Mouse (Mus musculus): ENCODE results near the gene Sf3a3. TPM values are rescaled to one million over a fixed set of nuclear protein-coding genes. Genes with fewer than 3 reads are reported as not detected.
A peak's percentile ranks its signal among the peaks of the same experiment; 100 is the strongest.

Sf3a3 gene
- 10 to 100 TPM; 36.3 to 36.6 TPM for total RNA-seq (2021)

DNA sequence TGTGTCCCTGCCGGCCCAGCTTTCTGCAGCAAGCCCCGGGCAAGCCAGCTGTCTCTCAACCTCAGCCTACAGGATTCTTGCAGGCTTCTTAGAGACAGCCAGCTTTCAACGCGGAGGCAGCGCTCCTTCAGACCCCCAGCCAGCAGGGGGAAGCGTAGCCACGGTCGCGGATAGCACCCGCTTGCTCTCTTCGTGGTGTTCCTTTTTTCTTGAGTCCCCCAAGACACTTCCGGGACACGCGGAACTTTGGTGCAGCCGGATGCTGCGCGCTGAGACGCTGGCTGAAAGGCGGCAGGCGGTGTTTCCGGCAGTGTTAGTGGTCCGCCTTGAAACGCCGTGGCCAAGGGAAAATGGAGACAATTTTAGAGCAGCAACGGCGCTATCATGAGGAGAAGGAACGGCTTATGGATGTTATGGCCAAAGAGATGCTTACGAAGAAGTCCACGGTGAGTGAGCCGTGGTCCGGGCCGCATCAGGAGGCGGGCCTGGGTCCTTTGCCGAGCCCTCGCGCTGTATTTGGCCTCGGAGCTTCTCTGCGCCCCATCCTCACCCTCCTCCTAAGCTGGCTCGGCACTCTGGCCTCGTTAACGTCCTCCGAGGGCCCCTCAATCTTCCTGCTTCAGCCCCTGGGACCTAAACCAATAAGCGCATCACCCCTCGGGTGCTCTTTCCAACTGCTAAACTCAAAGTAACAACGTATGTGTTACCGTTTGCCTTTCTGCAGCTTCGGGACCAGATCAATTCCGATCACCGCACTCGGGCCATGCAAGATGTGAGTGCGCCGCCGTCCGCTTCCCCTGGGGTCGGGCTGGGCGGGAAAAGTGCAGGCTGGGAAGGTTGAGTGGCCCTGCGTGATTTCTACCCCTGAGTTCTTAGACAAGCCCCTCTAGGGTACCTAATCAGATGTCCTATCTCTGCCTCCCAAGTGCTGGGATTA, at the start of gene Sf3a3:
Sf3a3 (plus strand) TSS at position 232 of the 937 bp plus-strand sequence.
- intact Hi-C loops (cut with DNase I) = loop anchor here (10.0 kb wide), 1 partner anchor 780 kb away; no protein-coding TSS in a partner anchor
- DNase-seq (ENCODE audit: extremely low spot score in 1 of 2, low spot score in 2 of 2) = peak; percentile 95 to 96

GRCm38 (mm10) chr4:124667476-124668033, 47.0 kb upstream of the Sf3a3 start:
- DNase-seq (ENCODE audit: extremely low spot score in 1 of 2, low spot score in 2 of 2) = no peak
- intact Hi-C loops (cut with DNase I) = no loop called here

DNA sequence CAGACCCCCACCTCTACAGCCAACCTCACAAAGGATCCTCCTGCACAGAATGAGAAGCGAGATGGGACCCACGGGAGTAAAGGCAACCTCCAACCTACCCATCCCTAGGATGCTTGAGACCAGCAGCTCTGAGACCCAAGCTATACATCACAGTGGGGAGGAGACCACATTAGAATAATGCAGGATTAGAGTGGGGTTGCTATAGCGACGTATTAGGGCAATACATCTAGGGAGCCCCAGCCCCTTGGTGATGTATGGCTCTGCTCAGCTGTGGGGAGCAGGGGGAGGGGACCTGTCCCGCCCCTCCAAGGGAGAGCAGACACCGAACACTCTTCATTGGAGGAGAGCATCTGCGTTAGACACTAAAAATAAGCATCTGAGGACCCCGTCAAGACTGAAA, 46.5 kb upstream of the Sf3a3 start:
- no peak for DNase-seq (ENCODE audit: extremely low spot score in 1 of 2, low spot score in 2 of 2)
- intact Hi-C loops (cut with DNase I) = no loop called here

DNA sequence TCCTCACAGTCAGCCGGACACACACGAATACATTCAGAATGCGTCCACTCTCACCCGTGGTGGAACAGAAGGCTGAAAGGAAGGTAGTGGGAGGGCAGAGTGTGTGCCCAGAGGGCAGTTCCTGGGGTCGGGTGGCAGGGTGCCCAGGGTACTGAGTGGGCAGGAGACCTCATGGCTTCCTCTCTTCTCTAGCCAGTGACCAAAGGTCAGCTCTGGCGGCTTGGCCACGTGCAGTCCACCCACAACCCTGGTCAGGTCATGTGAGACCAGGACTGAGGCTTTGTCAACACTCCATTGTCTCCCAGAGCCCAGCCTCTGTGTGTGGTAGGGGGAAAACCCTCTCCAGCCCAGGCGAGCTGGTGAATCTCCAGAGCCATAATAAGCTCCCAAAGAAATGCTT, 44.3 kb upstream of the Sf3a3 start:
- intact Hi-C loops (cut with DNase I) = loop anchor here (5.0 kb wide), 2 partner anchors 443 to 713 kb away; no protein-coding TSS in a partner anchor

DNA sequence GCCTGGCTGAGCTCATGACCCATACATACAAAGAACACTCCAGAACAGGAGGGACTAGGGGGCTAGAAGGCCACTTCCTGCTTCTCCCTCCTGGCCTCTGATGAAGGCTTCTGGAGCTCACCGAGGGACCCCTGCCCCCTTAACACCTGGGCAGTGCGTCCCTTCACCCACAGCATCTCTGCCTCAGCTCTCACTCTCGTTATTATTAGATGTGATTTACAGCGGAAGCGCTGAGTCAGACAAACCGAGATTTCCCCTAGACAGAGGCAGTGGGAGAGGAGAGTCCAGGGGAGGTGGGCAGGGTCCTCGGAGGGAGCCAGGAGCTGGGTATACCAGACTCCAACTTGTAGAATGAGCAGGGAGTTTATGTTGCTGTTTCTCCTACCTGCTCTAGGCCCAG, 43.0 kb upstream of the Sf3a3 start:
- no peak for DNase-seq (ENCODE audit: extremely low spot score in 1 of 2, low spot score in 2 of 2)
- intact Hi-C loops (cut with DNase I) = loop anchor here (5.0 kb wide), 2 partner anchors 444 to 714 kb away; no protein-coding TSS in a partner anchor

More for the DNA sequence above, 44.3 kb upstream of the Sf3a3 start:
- no peak for DNase-seq (ENCODE audit: extremely low spot score in 1 of 2, low spot score in 2 of 2)

DNA sequence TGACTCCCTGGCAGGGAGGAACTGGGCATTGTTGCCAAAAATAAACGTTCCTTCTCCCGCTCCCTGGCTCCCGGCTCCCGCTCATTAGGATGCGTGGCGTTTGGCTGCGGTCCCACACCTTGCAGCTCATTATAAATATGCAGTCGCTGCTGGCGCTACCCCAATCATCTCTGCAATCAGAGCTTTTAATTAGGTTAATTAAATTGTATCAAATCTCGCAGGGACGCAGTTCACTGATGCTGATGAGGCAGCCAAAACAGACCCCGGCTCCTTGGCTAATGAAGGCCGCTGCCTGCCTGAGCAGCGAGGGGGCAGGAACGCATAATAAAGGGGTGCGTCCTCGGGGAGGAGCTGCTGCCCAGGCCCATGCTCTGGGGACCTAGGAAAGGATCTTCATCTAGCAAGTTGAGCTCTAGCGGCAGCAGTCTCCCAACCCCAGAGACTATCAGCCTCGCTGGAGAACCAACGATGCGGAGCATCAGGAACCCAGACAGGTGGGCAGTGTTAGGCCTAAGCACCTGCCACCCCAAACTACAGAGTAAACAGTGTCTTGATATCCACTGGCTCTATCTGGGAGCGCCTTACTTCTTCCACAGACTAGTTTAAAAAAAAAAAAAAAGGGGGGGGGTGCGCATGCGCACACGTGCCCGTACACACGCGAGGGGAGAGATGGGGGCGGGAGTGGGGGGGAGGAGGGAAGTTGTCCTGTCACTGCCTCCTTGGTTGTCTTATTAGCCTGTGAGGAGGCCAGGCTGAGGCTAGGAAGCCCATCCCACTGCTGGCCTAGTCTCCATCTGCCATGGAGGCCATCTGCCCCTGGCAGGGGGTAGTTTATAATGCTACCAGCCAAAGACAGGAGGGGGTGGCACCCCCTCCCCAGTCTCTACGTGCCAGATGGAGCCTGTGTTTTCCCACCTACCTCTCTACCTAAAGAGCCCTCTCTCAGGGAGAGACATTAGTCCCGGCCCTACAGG, 41.9 kb upstream of the Sf3a3 start:
- DNase-seq (ENCODE audit: extremely low spot score in 1 of 2, low spot score in 2 of 2) = peak; percentile 45 to 78
- intact Hi-C loops (cut with DNase I) = loop anchor here (5.0 kb wide), 2 partner anchors 445 to 715 kb away; no protein-coding TSS in a partner anchor

GRCm38 (mm10) chr4:124674334-124675032, 40.1 kb upstream of the Sf3a3 start:
- intact Hi-C loops (cut with DNase I) = loop anchor here (1.0 to 5.0 kb wide), 4 partner anchors 447 to 737 kb away; no protein-coding TSS in a partner anchor
- DNase-seq (ENCODE audit: extremely low spot score in 1 of 2, low spot score in 2 of 2) = no peak

GRCm38 (mm10) chr4:124675037-124675436, 39.5 kb upstream of the Sf3a3 start:
- DNase-seq (ENCODE audit: extremely low spot score in 1 of 2, low spot score in 2 of 2) = peak; percentile 52 to 76
- intact Hi-C loops (cut with DNase I) = loop anchor here (1.0 to 5.0 kb wide), 2 partner anchors 533 to 738 kb away; no protein-coding TSS in a partner anchor

GRCm38 (mm10) chr4:124675958-124676357, 38.6 kb upstream of the Sf3a3 start:
- intact Hi-C loops (cut with DNase I) = loop anchor here (1.0 to 5.0 kb wide), 2 partner anchors 534 to 739 kb away; no protein-coding TSS in a partner anchor
- no peak for DNase-seq (ENCODE audit: extremely low spot score in 1 of 2, low spot score in 2 of 2)

DNA sequence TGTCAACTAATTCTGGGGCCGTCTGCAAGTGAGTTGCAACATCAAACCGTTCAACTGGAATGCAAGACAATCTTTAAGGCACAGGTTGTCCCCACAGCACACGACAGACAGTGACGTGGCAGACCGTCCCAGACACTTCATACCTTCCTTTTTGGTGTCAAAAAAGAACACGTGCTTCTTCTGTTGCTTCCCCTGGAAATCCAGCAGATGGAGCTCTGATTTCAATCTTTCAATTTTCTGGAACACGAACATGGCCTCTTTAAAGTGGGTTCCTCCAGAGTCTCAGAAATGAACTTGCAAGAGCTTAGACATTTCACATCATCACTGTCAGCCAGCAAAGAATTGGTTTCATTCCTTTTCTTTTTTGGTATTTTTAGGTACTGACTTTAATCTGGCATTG, 32.3 kb upstream of the Sf3a3 start:
- intact Hi-C loops (cut with DNase I) = no loop called here
- no peak for DNase-seq (ENCODE audit: extremely low spot score in 1 of 2, low spot score in 2 of 2)

- no peak for DNase-seq (ENCODE audit: extremely low spot score in 1 of 2, low spot score in 2 of 2)
- intact Hi-C loops (cut with DNase I) = no loop called here
Observed at GRCm38 (mm10) chr4:124683474-124683873, 31.1 kb upstream of the Sf3a3 start.

- no peak for DNase-seq (ENCODE audit: extremely low spot score in 1 of 2, low spot score in 2 of 2)
- intact Hi-C loops (cut with DNase I) = no loop called here
Observed at GRCm38 (mm10) chr4:124685004-124685403, 29.6 kb upstream of the Sf3a3 start.

DNA sequence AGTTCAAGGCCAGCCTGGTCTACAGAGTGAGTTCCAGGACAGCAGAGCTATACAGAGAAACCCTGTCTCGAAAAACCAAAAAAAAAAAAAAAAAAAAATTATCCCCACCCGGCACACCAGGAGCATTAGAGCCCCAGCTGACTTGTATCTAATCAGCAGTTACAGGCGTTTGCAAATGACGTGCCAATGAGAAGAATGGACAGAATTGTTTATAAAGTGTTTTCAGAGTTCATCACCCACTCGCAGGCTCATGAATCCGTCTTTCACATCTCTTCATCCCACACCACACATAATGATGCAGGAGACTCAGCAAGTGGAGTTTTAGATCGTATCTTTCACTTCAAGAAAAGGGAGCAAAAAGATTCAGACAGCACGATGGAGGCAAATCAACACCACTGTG, 29.1 kb upstream of the Sf3a3 start:
- DNase-seq (ENCODE audit: extremely low spot score in 1 of 2, low spot score in 2 of 2) = no peak
- intact Hi-C loops (cut with DNase I) = no loop called here

DNA sequence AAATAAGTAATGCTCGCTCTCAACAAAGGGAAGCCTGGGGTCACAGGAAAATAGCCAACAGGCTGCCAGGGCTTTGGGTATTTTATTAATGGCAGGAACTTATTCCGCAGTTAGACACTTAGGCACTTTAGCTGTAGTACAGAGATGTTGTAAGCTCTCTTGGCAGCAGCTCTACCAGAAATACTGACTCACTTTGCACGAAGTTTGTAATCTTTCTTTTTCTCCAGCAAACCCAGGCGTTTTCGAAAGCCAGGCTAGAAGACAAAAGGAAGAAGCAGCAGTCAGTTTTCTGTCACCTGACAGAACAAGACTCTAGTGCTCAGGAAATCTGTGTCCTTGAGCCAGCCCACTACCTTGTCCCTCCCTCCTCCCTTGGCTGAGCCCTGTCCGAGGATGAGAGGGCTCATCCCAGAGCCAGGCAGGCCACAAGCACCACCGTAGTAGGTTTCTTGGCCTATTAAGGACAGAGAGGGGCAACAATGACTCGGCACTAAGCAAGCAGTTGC, 28.6 kb upstream of the Sf3a3 start:
- intact Hi-C loops (cut with DNase I) = no loop called here
- no peak for DNase-seq (ENCODE audit: extremely low spot score in 1 of 2, low spot score in 2 of 2)

DNA sequence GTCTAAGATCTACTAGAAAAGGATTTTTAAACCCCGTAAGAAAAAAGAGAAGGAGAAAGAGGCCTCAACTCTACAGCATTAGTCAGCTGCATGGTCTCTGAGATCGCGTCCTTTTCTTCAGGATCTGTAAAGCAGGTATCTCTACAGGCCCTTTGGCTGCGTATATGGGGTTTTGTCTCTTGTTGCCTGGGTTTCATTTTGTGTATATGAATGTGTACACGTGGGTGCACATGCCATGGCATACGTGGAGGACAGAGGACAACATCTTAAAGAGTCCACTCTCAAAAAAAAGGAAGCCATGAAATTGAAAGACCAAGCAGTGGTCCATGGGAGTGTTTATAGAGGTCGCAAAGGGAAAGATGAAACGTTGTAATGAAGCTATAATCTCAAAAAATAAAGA, 23.1 kb upstream of the Sf3a3 start:
- intact Hi-C loops (cut with DNase I) = no loop called here
- no peak for DNase-seq (ENCODE audit: extremely low spot score in 1 of 2, low spot score in 2 of 2)

DNA sequence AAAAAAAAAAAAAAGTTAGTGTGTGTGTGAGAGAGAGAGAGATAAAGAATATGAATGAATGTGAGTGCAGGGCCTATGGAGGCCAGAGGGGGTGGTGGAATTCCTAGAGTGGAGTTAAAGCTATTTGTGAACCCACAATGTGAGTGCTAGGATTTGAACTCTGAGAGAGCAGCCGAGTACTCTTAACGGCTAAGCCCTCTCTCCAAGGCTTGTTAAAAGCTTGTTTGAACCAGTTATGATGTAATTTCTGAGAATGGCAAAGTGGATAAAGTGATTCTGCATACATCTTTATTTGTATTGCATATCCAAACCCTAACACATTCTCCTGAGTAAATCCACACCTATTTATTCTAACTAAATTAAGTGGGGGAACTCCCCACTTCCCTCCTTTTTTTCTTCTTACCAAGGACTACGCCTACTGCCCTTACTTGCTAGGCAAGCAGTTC, 22.1 kb upstream of the Sf3a3 start:
- no peak for DNase-seq (ENCODE audit: extremely low spot score in 1 of 2, low spot score in 2 of 2)
- intact Hi-C loops (cut with DNase I) = no loop called here

GRCm38 (mm10) chr4:124693135-124693894, 21.3 kb upstream of the Sf3a3 start, which contains the start of gene Utp11:
Gene Utp11, minus strand, starts transcription at chr4:124693600.
- DNase-seq (ENCODE audit: extremely low spot score in 1 of 2, low spot score in 2 of 2) = peak; percentile 88 to 90

More at GRCm38 (mm10) chr4:124693135-124693894, 21.3 kb upstream of the Sf3a3 start, which contains the start of gene Utp11:
- intact Hi-C loops (cut with DNase I) = no loop called here
